Mouse (Mus musculus): ENCODE measurements at regions not wholly inside any gene's neighbourhood (a gene's known extent, or its start where the extent isn't known, plus 50 kb on each side); places are given as distances from the start of the nearest gene placed in this dataset.

- no peak for TF ChIP-seq EP300 (IDR thresholded peaks at IDR 0.05; ENCODE audit: low read depth)
- no peak for TF ChIP-seq CTCF (IDR thresholded peaks at IDR 0.05; ENCODE audit: low read depth)
Observed at GRCm38 (mm10) chr13:31304286-31304865, 251.6 kb upstream of the Foxq1 start.
